Comparison of ENCODE assay signal across 27 mouse cellular contexts in the genomic region with DNA sequence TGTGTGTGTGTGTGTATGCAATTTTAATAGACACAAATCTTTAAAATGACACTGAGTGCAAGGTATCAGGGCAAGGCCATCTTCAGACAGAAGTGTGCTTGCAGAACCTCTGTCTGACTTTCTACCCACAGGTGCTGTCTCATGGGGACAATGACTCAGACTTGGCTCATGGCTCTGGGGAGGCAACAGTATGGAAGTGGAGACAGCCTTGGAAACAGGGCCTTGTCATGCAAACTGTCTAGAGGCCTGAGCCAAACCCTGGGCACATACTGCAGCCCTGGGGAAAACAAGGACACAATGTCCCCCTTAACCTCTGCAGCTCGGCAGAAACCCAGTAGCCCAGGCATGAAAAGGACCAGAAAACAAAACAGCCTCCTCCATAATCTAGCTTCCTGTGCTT.
DNase-seq lines count a peak whose midpoint lies in the region; ATAC-seq lines count a peak whose summit lies in the region.
"Had no signal": no experiment of that assay in that cellular context is flagged by ENCODE, and none has a peak within 500 bp of the region (broad histone marks: within the 10 kb centered on the region; RNA-seq: fewer than 3 reads in every experiment).

No protein-coding gene starts in this region.

- no peaks in the 10 kb centered on the region for H3K36me3 ChIP-seq in forebrain, embryonic 16.5 days (ENCODE audit: control insufficient read depth, insufficient read depth)
- H3K36me3 ChIP-seq: forebrain, embryonic 15.5 days; heart, embryonic 12.5 days; limb, embryonic 15.5 days; neural tube, embryonic 13.5 days had no signal

- peaks cover 13% of the 10 kb centered on the region for H3K4me1 ChIP-seq in forebrain, embryonic 16.5 days (replicated peaks; ENCODE audit: control insufficient read depth, insufficient read depth, low read length)

- H3K9me3 ChIP-seq in forebrain, embryonic 16.5 days (ENCODE audit: control insufficient read depth, low read length): no peaks in the 10 kb centered on the region
- H3K9me3 ChIP-seq: forebrain, embryonic 15.5 days; heart, embryonic 12.5 days; limb, embryonic 15.5 days; neural tube, embryonic 13.5 days had no signal

- no peak overlapping the region for H3K27ac ChIP-seq in forebrain, embryonic 16.5 days (ENCODE audit: low read length)
- H3K27ac ChIP-seq: forebrain, embryonic 15.5 days; limb, embryonic 15.5 days; liver, embryonic 14.5 days; neural tube, embryonic 13.5 days had no signal

- ATAC-seq in forebrain, embryonic 16.5 days: no peak
- ATAC-seq: forebrain, embryonic 15.5 days had no signal

- peak; percentile 80 to 87 for DNase-seq in adrenal gland, adult (ENCODE audit: inconsistent age in 2 of 2, low spot score in 1 of 2)
- no peak for DNase-seq in adrenal gland, postnatal 4 days (ENCODE audit: low spot score in 2 of 2)
- peak; percentile 30 to 52 for DNase-seq in left cerebral cortex, postnatal 36 days (ENCODE audit: low spot score in 2 of 2)
- DNase-seq in left cerebral cortex, postnatal 10 days (ENCODE audit: extremely low spot score in 1 of 2, low spot score in 2 of 2): no peak
- DNase-seq in adrenal gland, adult 2 months: peak; percentile 82
- DNase-seq in brain, adult 2 months (ENCODE audit: low read depth, low spot score): peak; percentile 76
- DNase-seq in Muller cell, postnatal 12 days (ENCODE audit: inconsistent ontology term): no peak
- DNase-seq: cerebellum, adult 8-10 months; cerebellum, postnatal 36 days; gastrocnemius, postnatal 14 days; heart, adult 18-20 months; heart, postnatal 10 days; kidney, adult 18-20 months; kidney, postnatal 10 days; lung, embryonic 14.5 days; lung, postnatal 4 days; midbrain, embryonic 14.5 days; retina, postnatal 1 day; thymus, adult 18-20 months; thymus, postnatal 36 days had no signal

- no peak overlapping the region for H3K4me3 ChIP-seq in forebrain, embryonic 16.5 days (replicated peaks; ENCODE audit: low read length)
- H3K4me3 ChIP-seq: forebrain, embryonic 15.5 days; heart, embryonic 12.5 days; limb, embryonic 15.5 days; myocyte; neural tube, embryonic 13.5 days had no signal

- H3K9ac ChIP-seq in forebrain, embryonic 16.5 days (replicated peaks; ENCODE audit: low read depth, low read length): no peak overlapping the region
- H3K9ac ChIP-seq: forebrain, embryonic 15.5 days; heart, embryonic 12.5 days; limb, embryonic 15.5 days; liver, embryonic 14.5 days; lung, embryonic 14.5 days; neural tube, embryonic 13.5 days had no signal

- H3K27me3 ChIP-seq in forebrain, embryonic 16.5 days (replicated peaks; ENCODE audit: control insufficient read depth, insufficient read depth, low read length): no peaks in the 10 kb centered on the region
- H3K27me3 ChIP-seq: forebrain, embryonic 15.5 days; heart, embryonic 12.5 days; neural tube, embryonic 13.5 days had no signal

- no peak overlapping the region for H3K4me2 ChIP-seq in forebrain, embryonic 16.5 days (ENCODE audit: low read length)
- H3K4me2 ChIP-seq: forebrain, embryonic 15.5 days; heart, embryonic 12.5 days; limb, embryonic 15.5 days; lung, embryonic 14.5 days; neural tube, embryonic 13.5 days had no signal

- intact Hi-C loops in left cerebral cortex, postnatal 36 days (cut with DNase I): no loop called here
- intact Hi-C loops in left cerebral cortex, postnatal 10 days (cut with DNase I): no loop called here

- WGBS in forebrain, embryonic 16.5 days: 24% methylated on average over 1 of the region's 1 CpGs

Comparison
In these comparisons a context has a peak if more than half of its experiments do, and no peak if none do; other contexts are left out.
1. DNase-seq: peak in adrenal gland, adult (2 of 2), left cerebral cortex, postnatal 36 days (2 of 2), adrenal gland, adult 2 months (single experiment) and brain, adult 2 months (single experiment); none in adrenal gland, postnatal 4 days (0 of 2), left cerebral cortex, postnatal 10 days (0 of 2) and Muller cell, postnatal 12 days (single experiment).